Mouse (Mus musculus): ENCODE measurements around the gene Prkca.

Gene Prkca

DNA sequence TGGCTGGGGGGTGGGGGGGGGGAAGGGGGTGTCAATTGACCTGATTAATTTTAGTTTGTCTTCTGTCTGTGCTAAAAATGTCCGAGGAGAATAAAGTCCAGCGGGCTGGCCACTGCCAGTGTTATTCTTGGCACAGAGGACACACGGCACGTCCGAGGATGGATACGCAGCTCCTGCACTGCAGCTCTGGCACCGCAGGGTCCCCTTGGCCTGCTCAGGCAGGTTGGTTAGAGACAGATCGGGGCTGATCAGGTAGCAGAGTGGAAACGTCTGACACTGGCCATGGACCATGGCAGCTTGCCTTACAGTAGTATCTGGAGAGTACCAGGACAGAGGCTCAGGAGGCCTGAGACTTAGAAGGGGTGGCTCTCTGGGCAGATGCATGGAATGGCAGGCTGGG lies 393.5 kb downstream of the Prkca start:
- no peak for DNase-seq (ENCODE audit: low read depth, low spot score)

DNA sequence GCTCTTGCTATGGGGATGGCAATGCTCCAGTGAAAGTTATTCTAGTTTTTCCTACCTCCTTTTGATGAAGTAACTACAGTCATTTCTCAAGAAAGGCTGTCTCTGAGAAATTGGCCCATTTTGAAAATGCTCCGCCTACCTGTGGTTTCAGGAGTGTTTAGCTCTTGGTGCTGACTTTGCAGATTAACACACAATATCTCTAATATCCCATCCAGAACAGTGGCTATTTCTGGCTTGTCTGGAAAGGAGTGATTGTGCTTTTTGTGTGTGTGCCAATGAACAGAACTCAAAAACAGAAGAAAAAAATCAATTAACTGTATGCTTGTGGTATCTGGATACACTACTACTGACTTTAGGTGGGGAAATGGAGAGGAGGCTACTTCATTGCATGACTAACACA lies 395.8 kb downstream of the Prkca start:
- no peak for DNase-seq (ENCODE audit: low read depth, low spot score)

DNA sequence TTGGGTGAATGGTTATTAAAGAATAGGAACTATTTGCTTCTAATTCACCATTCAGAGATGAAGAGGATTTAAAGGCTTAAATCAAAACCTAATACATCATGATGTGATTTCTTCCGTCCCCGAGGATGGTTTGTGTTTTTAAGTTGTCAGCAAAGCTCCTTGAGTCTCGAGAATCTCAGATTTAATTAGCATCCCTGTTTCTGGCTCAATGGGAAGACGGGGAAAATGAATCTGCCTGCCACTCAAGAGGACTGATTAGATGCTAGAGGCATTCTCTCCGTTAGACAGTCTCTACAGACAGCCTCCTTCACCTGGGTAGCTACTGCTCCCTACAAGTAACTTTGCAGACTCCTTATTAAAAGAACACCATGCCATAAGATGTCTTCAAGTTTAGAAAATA lies 396.9 kb downstream of the Prkca start:
- DNase-seq (ENCODE audit: low read depth, low spot score): no peak

DNA sequence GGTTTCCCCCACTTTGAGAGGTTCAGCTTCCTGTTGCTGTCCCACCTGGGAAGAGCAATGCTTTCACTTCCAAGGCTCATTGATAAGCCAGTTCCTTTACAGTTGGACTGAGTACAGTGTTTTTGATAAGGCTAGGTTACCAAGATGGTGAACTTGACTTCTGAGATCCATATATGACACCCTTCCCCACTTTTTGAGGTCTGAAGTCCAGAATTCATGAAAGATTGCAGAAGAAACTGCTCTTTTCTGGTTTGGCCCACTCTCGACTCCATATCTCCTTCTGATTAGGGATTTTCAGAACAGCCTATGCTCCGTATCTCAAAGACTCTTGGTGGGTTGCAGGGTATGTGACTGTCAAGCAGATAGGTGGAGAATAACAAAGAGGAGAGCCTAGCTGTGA lies 406.8 kb downstream of the Prkca start:
- DNase-seq (ENCODE audit: low read depth, low spot score): no peak

DNA sequence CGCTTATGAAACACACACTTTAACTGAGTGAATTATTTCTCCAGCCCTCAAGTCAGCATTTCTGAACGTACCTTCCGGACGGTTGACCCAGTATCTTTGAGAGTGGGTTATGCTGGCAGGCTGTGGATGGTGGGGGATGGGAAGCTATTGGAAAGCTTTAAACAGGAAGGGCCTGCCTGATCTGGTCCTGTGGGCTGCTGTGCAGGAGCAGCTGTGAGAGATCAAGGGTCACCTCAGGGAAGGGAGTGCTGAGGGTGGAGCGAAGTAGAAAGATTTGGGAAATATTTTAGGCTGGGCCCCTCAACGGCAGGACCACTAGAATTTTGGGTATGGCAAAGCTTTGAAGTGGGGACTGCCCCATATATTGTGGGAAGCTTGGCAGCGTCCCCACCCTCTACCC lies 412.0 kb downstream of the Prkca start:
- no peak for DNase-seq (ENCODE audit: low read depth, low spot score)

DNA sequence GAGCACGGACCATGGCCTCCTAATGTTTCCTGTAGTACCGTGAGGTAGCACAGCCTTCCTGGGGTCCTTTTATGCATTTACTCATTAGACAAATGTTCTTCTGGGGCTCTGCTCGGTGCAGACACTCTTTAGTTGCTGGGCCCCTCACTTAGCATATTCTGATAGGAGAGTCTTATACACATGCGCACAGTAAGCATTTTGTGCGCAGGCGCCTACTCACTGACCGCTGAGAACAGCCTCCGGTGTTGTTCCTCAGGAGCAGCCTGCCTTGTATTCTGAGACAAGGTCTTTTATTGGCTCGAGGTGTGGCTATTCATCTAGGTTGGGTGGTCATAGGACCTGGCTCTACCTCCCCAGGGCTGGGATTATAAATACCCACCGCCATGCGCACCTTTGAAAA lies 412.4 kb downstream of the Prkca start:
- DNase-seq (ENCODE audit: low read depth, low spot score): no peak

DNA sequence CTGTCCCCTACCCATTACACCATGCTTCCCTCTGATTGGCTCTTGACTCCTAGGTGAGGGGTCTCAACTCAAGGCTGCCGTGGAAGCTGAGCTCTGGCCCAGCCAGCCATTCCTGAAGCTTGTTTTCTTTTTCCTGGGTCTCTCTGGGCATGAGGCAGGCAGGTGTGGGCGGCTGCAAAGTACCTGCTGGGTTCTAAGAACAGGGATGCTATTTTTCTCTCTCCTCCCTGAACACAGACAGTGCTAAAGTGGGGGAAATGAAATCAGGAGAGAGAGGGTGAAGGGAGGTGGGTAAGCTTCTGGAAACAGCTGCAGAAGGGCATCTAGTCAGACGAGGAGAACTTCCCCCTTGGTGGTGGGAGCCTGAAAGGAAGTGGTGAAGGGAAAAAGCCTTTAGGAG lies 414.0 kb downstream of the Prkca start:
- no peak for DNase-seq (ENCODE audit: low read depth, low spot score)

DNA sequence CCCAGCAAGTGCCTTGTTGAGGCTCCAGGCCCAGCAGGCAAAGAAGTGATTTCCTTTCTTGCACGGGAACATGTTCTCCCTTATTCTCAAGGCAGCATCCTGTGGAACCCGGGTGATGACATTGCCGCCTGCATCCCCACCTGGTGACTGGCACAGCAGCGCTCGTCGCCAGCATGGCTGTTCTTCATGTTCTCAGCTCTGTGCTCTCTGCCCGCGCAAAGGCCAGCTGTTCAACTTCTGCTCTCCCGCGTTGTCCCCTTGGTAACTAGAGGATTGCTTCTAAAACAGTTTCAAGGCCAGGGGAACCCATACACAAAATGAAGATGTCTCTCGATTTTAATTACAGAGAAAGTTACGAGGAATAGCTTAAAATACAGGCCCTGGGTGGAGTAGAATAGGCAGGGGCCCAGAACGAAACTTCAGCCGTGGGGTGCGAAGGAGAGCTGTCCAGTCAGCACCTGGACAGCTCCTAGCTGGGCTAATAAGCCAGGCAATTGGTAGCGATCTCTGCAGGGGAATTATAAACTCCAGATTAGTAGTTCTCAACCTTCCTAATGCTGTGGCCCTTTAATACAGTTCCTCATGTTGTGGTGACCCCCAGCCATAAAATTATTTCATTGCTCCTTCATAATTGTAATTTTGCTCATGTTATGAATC lies 423.7 kb downstream of the Prkca start:
- peak; percentile 26 for DNase-seq (ENCODE audit: low read depth, low spot score)

DNA sequence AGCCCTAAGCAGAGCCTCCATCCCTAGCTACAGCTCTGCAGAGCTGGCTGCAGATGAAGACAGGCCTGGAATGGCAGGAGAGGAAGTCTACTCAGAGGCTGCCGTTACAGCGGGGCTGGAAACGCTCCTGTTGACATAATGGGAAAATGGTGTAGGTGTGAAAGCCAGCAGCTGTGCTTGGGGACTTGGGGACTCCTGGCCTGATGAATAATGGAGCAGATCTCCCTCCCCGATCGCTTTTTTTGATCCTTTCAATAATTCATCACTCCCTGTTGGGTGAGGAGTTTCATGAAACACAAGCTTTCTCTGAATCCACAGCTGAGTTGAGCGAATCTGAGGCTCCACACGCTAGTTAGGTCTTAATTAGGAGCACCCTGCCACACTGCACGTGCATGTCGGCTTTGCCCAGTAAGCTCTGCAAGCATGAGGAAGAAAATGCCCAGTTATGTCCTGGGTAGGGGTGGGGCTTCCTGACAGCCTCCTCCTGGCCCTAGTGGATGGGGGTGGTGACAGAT lies 425.9 kb downstream of the Prkca start:
- no peak for DNase-seq (ENCODE audit: low read depth, low spot score)

DNA sequence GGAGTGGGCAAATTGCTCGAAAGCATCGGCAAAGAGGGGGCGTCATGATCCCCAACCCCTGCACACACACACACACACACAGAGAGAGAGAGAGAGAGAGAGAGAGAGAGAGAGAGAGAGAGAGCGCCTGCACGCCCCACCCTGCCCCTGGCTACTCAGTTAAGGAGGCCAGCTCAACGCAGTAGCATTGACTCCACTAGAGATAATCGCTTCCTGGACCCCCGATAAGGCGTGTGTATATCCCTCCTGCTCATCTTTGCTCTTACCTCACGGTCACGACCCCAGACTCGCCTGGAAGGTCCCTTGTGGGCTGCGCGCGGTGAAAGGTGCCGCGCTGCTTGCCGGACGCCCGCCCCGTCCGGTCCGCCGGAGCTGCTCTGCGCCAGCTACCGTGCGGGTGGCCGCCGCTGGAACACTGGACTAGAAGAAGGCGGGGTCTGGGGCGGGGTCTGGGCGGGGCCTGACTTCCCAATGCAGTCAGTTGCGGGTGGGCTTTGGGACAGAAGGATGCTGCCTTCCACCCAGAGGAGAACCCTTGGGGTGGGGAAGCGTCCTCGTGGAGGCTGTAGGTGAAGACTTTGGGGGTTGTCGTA lies 429.0 kb downstream of the Prkca start, which contains the start of gene Cacng5:
Gene Cacng5 (minus strand): TSS at position 422 of the 593 bp plus-strand sequence.
- no peak for DNase-seq (ENCODE audit: low read depth, low spot score)

DNA sequence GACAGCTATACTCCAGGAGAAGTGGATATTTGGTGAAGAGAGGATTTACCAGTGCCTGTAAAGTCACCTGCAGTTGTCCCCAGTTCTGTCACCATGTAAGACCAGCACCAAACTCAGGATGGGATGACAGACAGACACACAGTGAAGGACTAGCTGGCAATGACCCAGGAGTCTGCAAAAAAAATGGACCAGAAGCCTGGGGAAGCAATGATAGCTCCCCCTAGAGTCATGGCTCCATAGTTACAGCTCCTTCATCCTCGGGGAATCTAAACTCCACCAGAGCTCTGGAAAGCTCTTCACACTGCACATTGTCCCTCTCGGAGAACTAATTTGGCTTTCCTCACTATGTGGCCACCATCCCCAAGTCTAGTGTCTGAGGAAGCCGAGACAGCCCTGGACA lies 430.4 kb downstream of the Prkca start:
- DNase-seq (ENCODE audit: low read depth, low spot score): peak; percentile 5

DNA sequence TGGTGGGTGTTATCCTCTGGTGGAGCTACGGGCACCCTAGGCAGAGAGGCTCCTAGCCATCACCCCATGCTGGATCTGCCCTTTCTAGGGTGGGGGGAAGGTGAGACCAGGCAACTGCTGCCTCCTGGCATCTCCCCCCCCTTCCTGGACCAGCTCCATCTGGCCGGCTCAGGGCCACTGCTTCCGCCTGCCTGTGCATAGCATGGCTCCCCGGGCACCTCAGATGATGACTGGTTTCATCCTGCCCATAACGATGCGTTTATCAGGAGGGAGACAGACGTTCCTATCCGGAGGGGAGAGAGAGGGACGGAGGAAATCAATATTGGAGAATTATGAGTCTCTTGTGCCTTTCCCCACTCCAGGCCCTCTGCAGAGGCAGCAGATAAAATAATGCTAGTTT lies 438.4 kb downstream of the Prkca start:
- DNase-seq (ENCODE audit: low read depth, low spot score): no peak

DNA sequence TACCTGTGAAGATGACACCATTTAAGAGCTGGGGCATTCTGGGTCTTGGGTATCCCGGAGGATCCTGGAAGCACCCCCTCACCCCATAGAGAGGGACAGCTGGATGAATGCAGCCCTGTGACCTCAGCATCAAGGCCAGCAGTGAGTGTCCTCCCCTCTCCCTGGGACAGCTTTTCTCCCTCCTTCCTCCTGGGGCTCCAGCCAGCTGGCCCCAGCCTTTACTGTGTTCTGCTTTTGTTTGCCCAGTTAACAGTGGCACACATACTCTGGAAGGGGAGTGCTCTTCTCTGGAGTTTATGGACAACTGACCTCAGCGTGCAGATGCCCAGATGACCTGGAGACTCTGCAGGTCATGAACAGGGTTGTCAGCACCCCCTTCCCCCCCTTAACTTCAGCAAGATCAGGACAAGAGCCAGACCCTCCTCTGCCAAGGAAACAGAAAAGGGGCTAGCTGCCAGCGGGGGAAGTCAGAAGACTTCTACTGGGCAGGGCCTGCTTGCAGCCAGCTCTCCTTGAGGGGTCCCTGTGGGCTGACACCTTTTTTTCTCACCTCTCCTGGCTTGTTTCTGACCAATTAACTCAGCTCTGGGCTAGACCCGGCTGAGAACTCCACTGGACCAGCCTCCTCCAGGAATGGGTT lies 439.6 kb downstream of the Prkca start:
- no peak for DNase-seq (ENCODE audit: low read depth, low spot score)

DNA sequence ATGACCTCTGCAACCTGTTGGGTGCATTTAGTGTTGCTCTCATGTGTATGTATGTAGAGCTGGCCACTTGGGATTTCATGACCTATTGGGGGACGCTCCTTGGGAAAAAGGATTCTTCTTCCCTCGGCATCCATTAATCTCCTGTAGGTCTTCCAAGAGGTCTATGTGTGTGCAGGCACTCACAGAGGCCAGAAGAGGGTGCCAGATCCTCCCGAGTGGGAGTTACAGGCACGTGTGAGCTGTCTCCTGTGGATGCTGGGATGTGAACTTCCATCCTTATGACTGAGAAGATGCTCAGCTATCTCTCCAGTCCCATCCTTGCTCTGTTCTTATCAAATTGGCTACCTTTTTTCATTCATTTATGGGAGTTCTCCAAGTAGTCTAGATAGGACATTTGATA lies 443.3 kb downstream of the Prkca start:
- no peak for DNase-seq (ENCODE audit: low read depth, low spot score)

DNA sequence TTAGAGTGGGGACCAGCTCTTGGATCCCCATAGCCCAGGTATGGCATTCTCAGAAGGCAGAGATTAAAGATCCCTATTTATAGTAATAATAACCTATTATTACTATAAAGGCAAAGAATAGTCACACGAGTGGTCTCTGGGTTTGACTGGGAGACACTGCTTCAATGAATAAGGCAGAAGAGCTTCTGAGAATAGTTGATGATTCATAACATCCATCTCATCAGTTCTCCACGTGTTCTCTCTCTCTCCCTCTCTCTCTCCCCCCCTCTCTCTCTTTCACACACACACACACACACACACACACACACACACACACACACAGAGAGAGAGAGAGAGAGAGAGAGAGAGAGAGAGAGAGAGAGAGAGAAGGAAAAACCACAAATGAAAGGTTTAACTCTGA lies 445.0 kb downstream of the Prkca start:
- DNase-seq (ENCODE audit: low read depth, low spot score): no peak

DNA sequence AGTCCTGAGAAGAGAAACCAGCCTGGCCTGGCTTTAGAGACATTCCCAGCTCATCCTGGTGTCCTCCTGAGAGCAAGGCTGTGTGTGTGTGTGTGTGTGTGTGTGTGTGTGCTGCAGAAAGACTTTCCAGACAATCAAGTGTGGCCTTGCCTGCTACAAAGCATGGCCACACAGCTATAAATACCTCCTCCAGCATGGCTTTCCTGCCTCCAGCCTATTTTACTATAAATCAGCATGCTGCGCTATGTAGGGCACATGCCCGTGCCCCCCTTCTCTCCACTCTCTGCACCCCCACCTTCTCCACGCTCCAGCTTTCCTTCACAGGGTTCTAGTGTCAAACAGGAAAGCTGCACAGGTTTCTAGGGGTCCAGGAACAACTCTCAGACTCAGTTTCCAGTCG lies 448.1 kb downstream of the Prkca start:
- DNase-seq (ENCODE audit: low read depth, low spot score): no peak

DNA sequence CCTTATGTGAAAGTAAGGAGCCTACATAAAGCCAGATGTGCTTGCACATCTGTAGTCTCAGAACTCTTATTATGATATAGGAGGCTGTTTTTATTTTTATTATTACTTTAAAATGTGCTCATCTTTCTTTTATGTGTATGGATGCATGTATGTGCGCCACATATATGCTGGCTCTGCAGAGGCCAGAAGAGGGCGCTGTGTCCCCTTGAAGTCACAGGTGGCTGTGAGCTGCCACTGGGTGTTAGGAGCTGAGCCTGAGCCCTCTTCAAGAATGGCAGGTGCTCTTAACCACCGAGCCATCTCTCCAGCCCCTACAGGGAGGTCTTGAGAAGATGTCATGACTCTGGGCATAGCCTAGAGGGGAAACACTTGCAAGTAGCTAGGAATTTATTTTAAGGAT lies 452.4 kb downstream of the Prkca start:
- no peak for DNase-seq (ENCODE audit: low read depth, low spot score)

DNA sequence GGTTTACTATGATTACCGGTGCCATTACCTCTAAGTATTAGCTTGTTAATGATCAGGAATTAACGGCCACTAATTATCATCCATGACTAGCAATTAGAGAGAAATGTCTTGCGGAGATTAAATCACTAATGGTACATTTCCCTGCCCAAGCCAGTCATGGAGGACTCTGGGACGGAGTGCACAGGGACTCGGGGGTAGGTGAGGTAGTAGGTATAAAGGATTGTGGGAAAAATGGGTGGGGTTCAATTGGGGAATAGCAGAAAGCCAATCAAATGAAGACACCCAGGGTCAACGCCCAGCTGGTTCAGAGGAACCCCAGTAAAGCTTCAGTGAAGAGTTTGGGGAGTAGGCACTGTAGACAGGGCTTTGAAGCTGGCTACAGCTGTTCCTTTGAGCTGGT lies 456.4 kb downstream of the Prkca start:
- DNase-seq (ENCODE audit: low read depth, low spot score): no peak
